Mouse (Mus musculus) heart, adult 2 months (tissue): Measurements from ENCODE around the gene Pkhd1. TPM values are rescaled to one million over a fixed set of nuclear protein-coding genes. Genes with fewer than 3 reads are reported as not detected.
"Not testable (repeated sequence)": the region's sequence is repeated elsewhere in the genome, so short reads cannot be mapped to it uniquely, and the experiment has no call there.

Experiments
- DNase-seq, 2 experiments: peaks; one replicate each; pipeline ENCODE4 v3.0.0; 2021
- H3K27ac ChIP-seq: fragments of 200-600 bp; 2 replicates; pipeline ENCODE4 v1.8.1; 2022
- H3K27me3 ChIP-seq: fragments of 200-500 bp; 2 replicates; pipeline ENCODE4 v1.6.1; 2012; ENCODE audit warnings: mild to moderate bottlenecking, low read length, inconsistent platforms, mixed read lengths; ENCODE audit not compliant: control insufficient read depth, insufficient read depth
- H3K36me3 ChIP-seq: fragments of 200-500 bp; 2 replicates; pipeline ENCODE4 v1.6.1; 2012; ENCODE audit warnings: low read length, inconsistent platforms; ENCODE audit not compliant: control insufficient read depth, insufficient read depth
- H3K4me1 ChIP-seq: fragments of 200-500 bp; 2 replicates; pipeline ENCODE4 v1.6.1; 2011; ENCODE audit warnings: low read length; ENCODE audit not compliant: control insufficient read depth, insufficient read depth
- H3K4me3 ChIP-seq: fragments of 200-600 bp; 2 replicates; pipeline ENCODE4 v1.8.1; 2022
- H3K79me2 ChIP-seq: fragments of 200-500 bp; replicated peaks from 2 replicates; pipeline ENCODE4 v1.6.1; 2012; ENCODE audit warnings: mild to moderate bottlenecking, inconsistent platforms, low read length, moderate library complexity, mixed read lengths; ENCODE audit not compliant: control insufficient read depth, insufficient read depth
- H3K9ac ChIP-seq: fragments of 200-500 bp; 2 replicates; pipeline ENCODE4 v1.6.1; 2012; ENCODE audit warnings: low read depth, mild to moderate bottlenecking, control low read depth, inconsistent platforms, low read length, mixed read lengths
- CTCF ChIP-seq: fragments of 200-600 bp; IDR thresholded peaks from 2 replicates; pipeline ENCODE4 v1.8.1; 2022; ENCODE audit warnings: antibody characterized with exemption, mild to moderate bottlenecking, moderate library complexity
- EP300 ChIP-seq: fragments of 200-500 bp; IDR thresholded peaks from 2 replicates; pipeline ENCODE4 v1.6.1; 2011; ENCODE audit warnings: low read depth, low read length, control low read depth; ENCODE audit not compliant: insufficient read depth
- POLR2A ChIP-seq: fragments of 200-500 bp; IDR thresholded peaks from 2 replicates; pipeline ENCODE4 v1.6.1; 2011; ENCODE audit warnings: mild to moderate bottlenecking, low read depth, low read length, control low read depth; ENCODE audit not compliant: insufficient read depth
- WGBS: fragments of 180-500 bp; shearing (Covaris S2); methylation state at CpG from one replicate; pipeline ENCODE4 v1.1.7; 2018; 5-methylcytosine and 5-hydroxymethylcytosine counted together
- intact Hi-C: fragments of 180-260 bp; cut with DNase I; formaldehyde crosslinking; loops from one replicate; pipeline ENCODE4 v1.15.1; 2025
- polyA plus RNA-seq: library from polyadenylated mRNA; depleted of rRNA; stranded (reverse); fragments of >200 nt; gene quantifications from 2 replicates; pipeline ENCODE4 v1.2.3, GENCODE M21; 2012
- total RNA-seq, 2 experiments: library from RNA; stranded (reverse); gene quantifications; 2 replicates each; pipeline ENCODE4 v1.2.3; 2021

The Pkhd1 gene
- total and polyA plus RNA-seq, 3 experiments, result not detected

- Histone ChIP-seq H3K79me2 (no peaks in the 10 kb centered on the region), H3K27me3 (no peaks in the 10 kb centered on the region), H3K9ac (no peak overlapping the region), H3K27ac (no peak overlapping the region), H3K4me3 (no peak overlapping the region), H3K36me3 (no peaks in the 10 kb centered on the region), H3K4me1 (no peaks in the 10 kb centered on the region)
- 28% methylated on average over 10 of the region's 10 CpGs for WGBS
- intact Hi-C loops, result no loop called here
- TF ChIP-seq CTCF (peak; percentile 41), EP300 (no peak), POLR2A (no peak)
- DNase-seq, result no peak
These were observed 167.8 kb downstream of the Pkhd1 start for GRCm38 (mm10) chr1:20450074-20450473.

GRCm38 (mm10) chr1:20432026-20432425 lies 185.8 kb downstream of the Pkhd1 start:
- H3K27ac ChIP-seq, H3K36me3 ChIP-seq, H3K9ac ChIP-seq, H3K27me3 ChIP-seq, intact Hi-C loops, H3K4me1 ChIP-seq, H3K79me2 ChIP-seq, H3K4me3 ChIP-seq, DNase-seq: not testable (repeated sequence)
- WGBS, result 78% methylated on average over 16 of the region's 16 CpGs

GRCm38 (mm10) chr1:20429056-20429394 lies 188.8 kb downstream of the Pkhd1 start:
- no peak for DNase-seq
- intact Hi-C loops, result no loop called here
- 71% methylated on average over 3 of the region's 3 CpGs for WGBS

GRCm38 (mm10) chr1:20428370-20429055 lies 189.4 kb downstream of the Pkhd1 start:
- Histone ChIP-seq H3K79me2 (no peaks in the 10 kb centered on the region), H3K27ac (no peak overlapping the region), H3K4me3 (no peak overlapping the region), H3K4me1 (no peaks in the 10 kb centered on the region), H3K36me3 (no peaks in the 10 kb centered on the region), H3K9ac (no peak overlapping the region), H3K27me3 (no peaks in the 10 kb centered on the region)
- 77% methylated on average over 12 of the region's 12 CpGs for WGBS
- intact Hi-C loops, result no loop called here
- no peak for DNase-seq
- TF ChIP-seq EP300 (no peak), POLR2A (no peak), CTCF (no peak)

More at GRCm38 (mm10) chr1:20429056-20429394, 188.8 kb downstream of the Pkhd1 start:
- Histone ChIP-seq H3K4me3 (no peak overlapping the region), H3K79me2 (no peaks in the 10 kb centered on the region), H3K27me3 (no peaks in the 10 kb centered on the region), H3K9ac (no peak overlapping the region), H3K36me3 (no peaks in the 10 kb centered on the region), H3K27ac (no peak overlapping the region), H3K4me1 (no peaks in the 10 kb centered on the region)
- TF ChIP-seq EP300, result no peak
- TF ChIP-seq CTCF, result no peak
- TF ChIP-seq POLR2A, result no peak

GRCm38 (mm10) chr1:20409411-20409967 lies 208.4 kb downstream of the Pkhd1 start:
- H3K27me3 ChIP-seq, result no peaks in the 10 kb centered on the region
- H3K36me3 ChIP-seq, result no peaks in the 10 kb centered on the region
- H3K79me2 ChIP-seq, result no peaks in the 10 kb centered on the region
- H3K4me3 ChIP-seq, result no peak overlapping the region
- no peaks in the 10 kb centered on the region for H3K4me1 ChIP-seq
- H3K27ac ChIP-seq, result no peak overlapping the region
- TF ChIP-seq EP300, result no peak
- TF ChIP-seq POLR2A, result no peak
- TF ChIP-seq CTCF, result no peak
- DNase-seq, result no peak
- H3K9ac ChIP-seq, result no peak overlapping the region
- WGBS, result 58% methylated on average over 5 of the region's 5 CpGs
- intact Hi-C loops, result no loop called here

GRCm38 (mm10) chr1:20398319-20398718 lies 219.5 kb downstream of the Pkhd1 start:
- TF ChIP-seq CTCF, result no peak
- TF ChIP-seq EP300, result no peak
- TF ChIP-seq POLR2A, result no peak
- Histone ChIP-seq H3K4me3 (no peak overlapping the region), H3K79me2 (no peaks in the 10 kb centered on the region), H3K9ac (no peak overlapping the region), H3K36me3 (no peaks in the 10 kb centered on the region), H3K4me1 (no peaks in the 10 kb centered on the region), H3K27me3 (no peaks in the 10 kb centered on the region), H3K27ac (no peak overlapping the region)
- intact Hi-C loops, result no loop called here
- 46% methylated on average over 4 of the region's 4 CpGs for WGBS
- DNase-seq, result no peak
